Mouse (Mus musculus) liver, embryonic 14.5 days (tissue): ENCODE measurements around the gene Gm35315.

Source experiments
- CTCF ChIP-seq: IDR thresholded peaks from 2 replicates; pipeline ENCODE4 v1.5.1; 2016; ENCODE audit warnings: antibody characterized with exemption, low read depth, control low read depth
- EP300 ChIP-seq: IDR thresholded peaks from 2 replicates; pipeline ENCODE4 v1.6.1; 2016; ENCODE audit warnings: antibody characterized with exemption, low read depth

DNA sequence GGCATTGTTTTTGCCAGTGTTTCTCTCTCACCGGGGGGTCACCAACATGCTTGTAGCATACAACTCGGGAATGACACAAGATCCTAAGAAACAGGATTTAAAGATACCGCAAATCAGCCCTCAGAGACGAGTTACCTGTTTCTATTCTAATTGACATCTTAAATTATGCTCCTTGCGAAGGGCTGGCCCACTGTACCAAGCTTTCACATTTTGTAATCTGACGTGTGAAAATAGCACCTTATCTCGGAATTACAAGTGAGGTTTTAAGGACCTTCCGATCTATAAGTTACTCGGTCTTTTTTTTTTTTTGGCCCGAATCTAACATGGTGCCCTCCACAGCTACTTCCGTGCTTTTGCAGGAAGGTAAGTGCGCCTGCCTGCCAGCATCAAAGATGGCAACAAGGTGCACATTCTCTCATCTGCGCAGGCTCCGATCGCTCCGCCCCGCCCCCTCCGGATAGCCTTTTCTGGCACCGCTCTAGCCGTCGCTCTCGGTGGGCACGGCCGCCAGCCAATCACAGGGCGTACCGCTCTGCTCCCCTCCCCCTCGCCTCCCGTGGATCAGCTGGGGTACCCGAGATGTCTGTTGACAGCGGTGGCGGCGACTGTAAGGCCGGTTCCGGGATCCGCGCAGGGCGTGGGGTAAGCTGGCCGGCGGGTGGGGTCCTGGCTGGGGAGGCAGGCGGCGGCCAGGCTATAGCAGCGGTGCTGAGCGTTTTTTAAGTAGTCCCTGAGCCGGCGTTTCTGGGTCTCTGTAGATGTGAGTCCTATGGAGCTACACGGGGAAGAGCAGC is 41.3 kb upstream of the Gm35315 start, which contains the start of gene Chfr:
- TF ChIP-seq CTCF (0 out of 2 replicates have a peak, but pooled peaks have one; percentile 15), EP300 (no peak)
